Mouse (Mus musculus) C2C12 (cell line): ENCODE data around the gene Car10.

Experiments used
- CEBPB ChIP-seq: IDR thresholded peaks from one replicate; pipeline ENCODE4 v1.6.1; 2011; ENCODE audit warnings: low read depth, mild to moderate bottlenecking, control low read depth, moderate library complexity
- CTCF ChIP-seq: IDR thresholded peaks from one replicate; pipeline ENCODE4 v1.5.1; 2011; ENCODE audit not compliant: control insufficient read depth, insufficient read depth, insufficient read length
- FOSL1 ChIP-seq: IDR thresholded peaks from one replicate; pipeline ENCODE4 v1.8.0; 2011; ENCODE audit warnings: mild to moderate bottlenecking, low read length; ENCODE audit not compliant: poor library complexity, insufficient read depth, severe bottlenecking
- MYOD1 ChIP-seq: IDR thresholded peaks from one replicate; pipeline ENCODE4 v1.6.1; 2011; ENCODE audit warnings: low read depth; ENCODE audit not compliant: control insufficient read depth, insufficient read length
- USF1 ChIP-seq: IDR thresholded peaks from one replicate; pipeline ENCODE4 v1.6.1; 2011; ENCODE audit warnings: low read depth, mild to moderate bottlenecking, control low read depth, moderate library complexity

GRCm38 (mm10) chr11:93607111-93607510, 509.3 kb downstream of the Car10 start:
- TF ChIP-seq CTCF (no peak), MYOD1 (no peak), FOSL1 (no peak), CEBPB (no peak), USF1 (no peak)
